Mouse (Mus musculus) MEL (cell line): ENCODE results near the gene Ndufv1. TPM values are rescaled to one million over a fixed set of nuclear protein-coding genes. Genes with fewer than 3 reads are reported as not detected.
"Not testable (repeated sequence)": the region's sequence is repeated elsewhere in the genome, so short reads cannot be mapped to it uniquely, and the experiment has no call there.

ENCODE experiments used
- DNase-seq: peaks from one replicate; pipeline ENCODE4 v3.0.0; 2011; ENCODE audit warnings: low read depth, low spot score
- H3K27ac ChIP-seq: 2 replicates; pipeline ENCODE4 v1.5.1; 2012; ENCODE audit warnings: low read depth, mild to moderate bottlenecking, control low read depth, low read length, moderate library complexity; ENCODE audit not compliant: control insufficient read depth
- H3K27me3 ChIP-seq, 2 experiments: fragments of 150-350 bp in 1 of 2; sonication (generic) in 1 of 2; 2 replicates each; pipeline ENCODE4 v1.6.1; 2012; ENCODE audit warnings: low read length in 2 of 2, mild to moderate bottlenecking in 2 of 2, improper control_type of control experiment in 1 of 2, moderate library complexity in 1 of 2; ENCODE audit not compliant: insufficient read depth in 2 of 2, control insufficient read depth in 1 of 2
- H3K36me3 ChIP-seq, 2 experiments: 2 replicates each; pipeline ENCODE4 v1.6.1; 2012 to 2014; ENCODE audit warnings: low read length in 2 of 2, improper control_type of control experiment in 1 of 2, inconsistent platforms in 1 of 2, mild to moderate bottlenecking in 1 of 2; ENCODE audit not compliant: insufficient read depth in 2 of 2, control insufficient read depth in 1 of 2
- H3K4me1 ChIP-seq, 2 experiments: fragments of 150-350 bp in 1 of 2; sonication (generic) in 1 of 2; 2 replicates each; pipeline ENCODE4 v1.6.1; 2012; ENCODE audit warnings: low read length in 2 of 2, improper control_type of control experiment in 1 of 2, mild to moderate bottlenecking in 1 of 2; ENCODE audit not compliant: insufficient read depth in 2 of 2, control insufficient read depth in 1 of 2
- H3K4me3 ChIP-seq, 2 experiments: fragments of 150-350 bp in 1 of 2; sonication (generic) in 1 of 2; 2 replicates each; pipeline ENCODE4 v1.5.1; 2012; ENCODE audit warnings: low read depth in 2 of 2, low read length in 2 of 2, mild to moderate bottlenecking in 2 of 2, moderate library complexity in 2 of 2, control low read depth in 1 of 2, improper control_type of control experiment in 1 of 2; ENCODE audit not compliant: control insufficient read depth in 1 of 2, insufficient read depth in 1 of 2
- H3K79me2 ChIP-seq: 2 replicates; pipeline ENCODE4 v1.6.1; 2012; ENCODE audit warnings: mild to moderate bottlenecking, low read length, moderate library complexity; ENCODE audit not compliant: control insufficient read depth, poor library complexity, insufficient read depth
- H3K9ac ChIP-seq: 2 replicates; pipeline ENCODE4 v1.6.1; 2012; ENCODE audit warnings: low read depth, mild to moderate bottlenecking, control low read depth, low read length, moderate library complexity; ENCODE audit not compliant: control insufficient read depth, poor library complexity, severe bottlenecking
- H3K9me3 ChIP-seq: fragments of 150-350 bp; sonication (generic); replicated peaks from 2 replicates; pipeline ENCODE4 v1.6.1; 2012; ENCODE audit warnings: mild to moderate bottlenecking, low read length, improper control_type of control experiment, moderate library complexity; ENCODE audit not compliant: insufficient read depth
- CHD2 ChIP-seq: IDR thresholded peaks from 2 replicates; pipeline ENCODE4 v1.6.1; 2011; ENCODE audit warnings: low read length, improper control_type of control experiment
- EP300 ChIP-seq, 2 experiments: IDR thresholded peaks; 2 replicates each; pipeline ENCODE4 v1.6.1; 2011; ENCODE audit warnings: improper control_type of control experiment in 2 of 2, low read length in 2 of 2, low read depth in 1 of 2, mild to moderate bottlenecking in 1 of 2
- ETS1 ChIP-seq: IDR thresholded peaks from 2 replicates; pipeline ENCODE4 v1.6.1; 2012; ENCODE audit warnings: low read depth, mild to moderate bottlenecking, inconsistent platforms, low read length, improper control_type of control experiment, moderate library complexity
- GATA1 ChIP-seq: IDR thresholded peaks from 2 replicates; pipeline ENCODE4 v1.6.1; 2011; ENCODE audit warnings: low read depth, low read length, improper control_type of control experiment
- JUND ChIP-seq: IDR thresholded peaks from 2 replicates; pipeline ENCODE4 v1.6.1; 2011; ENCODE audit warnings: low read depth, mild to moderate bottlenecking, improper control_type of control experiment, low read length
- KAT2A ChIP-seq: conservative IDR thresholded peaks from 2 replicates; pipeline ENCODE4 v1.6.1; 2012; ENCODE audit warnings: low read depth, low read length, improper control_type of control experiment, inconsistent platforms
- MAZ ChIP-seq: IDR thresholded peaks from 2 replicates; pipeline ENCODE4 v1.6.1; 2012; ENCODE audit warnings: low read depth, mild to moderate bottlenecking, inconsistent platforms, low read length, improper control_type of control experiment
- MEF2A ChIP-seq: IDR thresholded peaks from 2 replicates; pipeline ENCODE4 v1.6.1; 2014; ENCODE audit warnings: low read depth, mild to moderate bottlenecking, inconsistent platforms, low read length, improper control_type of control experiment; ENCODE audit not compliant: poor library complexity, insufficient replicate concordance, severe bottlenecking; ENCODE audit errors: extremely low read depth
- NELFE ChIP-seq: IDR thresholded peaks from 2 replicates; pipeline ENCODE4 v1.6.1; 2011; ENCODE audit warnings: low read depth, low read length, improper control_type of control experiment
- POLR2A ChIP-seq, 2 experiments: IDR thresholded peaks; 2 replicates each; pipeline ENCODE4 v1.6.1; 2011 to 2012; ENCODE audit warnings: low read length in 2 of 2, mild to moderate bottlenecking in 2 of 2, control low read depth in 1 of 2, improper control_type of control experiment in 1 of 2, low read depth in 1 of 2, moderate library complexity in 1 of 2; ENCODE audit not compliant: control insufficient read depth in 1 of 2, insufficient read depth in 1 of 2, poor library complexity in 1 of 2
- POLR2AphosphoS5 ChIP-seq: IDR thresholded peaks from 2 replicates; pipeline ENCODE4 v1.6.1; 2012; ENCODE audit warnings: low read depth, borderline replicate concordance, mild to moderate bottlenecking, inconsistent platforms, low read length, moderate library complexity, mixed read lengths
- RAD21 ChIP-seq: IDR thresholded peaks from 2 replicates; pipeline ENCODE4 v1.6.1; 2011; ENCODE audit warnings: mild to moderate bottlenecking, low read depth, low read length, improper control_type of control experiment
- SIN3A ChIP-seq: IDR thresholded peaks from 2 replicates; pipeline ENCODE4 v1.6.1; 2012; ENCODE audit warnings: low read length, improper control_type of control experiment, inconsistent platforms
- SMC3 ChIP-seq: IDR thresholded peaks from 2 replicates; pipeline ENCODE4 v1.6.1; 2011; ENCODE audit warnings: low read depth, low read length, improper control_type of control experiment
- TBP ChIP-seq: IDR thresholded peaks from 2 replicates; pipeline ENCODE4 v1.8.0; 2011; ENCODE audit warnings: low read depth, low read length, improper control_type of control experiment
- TCF12 ChIP-seq: IDR thresholded peaks from 2 replicates; pipeline ENCODE4 v1.6.1; 2014; ENCODE audit warnings: low read depth, mild to moderate bottlenecking, inconsistent platforms, low read length, improper control_type of control experiment, moderate library complexity
- ZC3H11A ChIP-seq: IDR thresholded peaks from 2 replicates; pipeline ENCODE4 v1.6.1; 2012; ENCODE audit warnings: low read depth, mild to moderate bottlenecking, inconsistent platforms, low read length, improper control_type of control experiment
- ZKSCAN1 ChIP-seq: IDR thresholded peaks from 2 replicates; pipeline ENCODE4 v1.6.1; 2012; ENCODE audit warnings: low read depth, mild to moderate bottlenecking, inconsistent platforms, low read length, improper control_type of control experiment, moderate library complexity
- polyA plus RNA-seq, 2 experiments: library from polyadenylated mRNA; stranded (reverse) in 1 of 2; unstranded in 1 of 2; fragments of >175 nt in 1 of 2; fragments of >200 nt in 1 of 2; gene quantifications; 2 replicates each; pipeline versions ENCODE4 v1.2.1 to v1.2.4; 2012; ENCODE audit warnings: low replicate concordance in 2 of 2, low read depth in 1 of 2; ENCODE audit not compliant: insufficient read length in 2 of 2, insufficient read depth in 1 of 2, missing spikeins in 1 of 2
- total RNA-seq: library from RNA; depleted of rRNA; stranded (reverse); fragments of 300-350 nt; gene quantifications from 2 replicates; pipeline ENCODE4 v1.2.3, GENCODE M21; 2012

Ndufv1 gene
- total and polyA plus RNA-seq, 3 experiments: 218 to 267 TPM; not detected in 1

GRCm38 (mm10) chr19:4037788-4038232, 25.2 kb upstream of the Ndufv1 start, which contains the start of gene Gstp1 (continued):
- no peak for TF ChIP-seq MEF2A
- TF ChIP-seq KAT2A: no peak
- TF ChIP-seq, all 39 proteins: peak for 22

- peak overlapping the region; percentile 84 for H3K9ac ChIP-seq
- not testable (repeated sequence) for H3K27ac ChIP-seq, H3K9me3 ChIP-seq, H3K4me1 ChIP-seq, DNase-seq, H3K27me3 ChIP-seq, H3K79me2 ChIP-seq, H3K36me3 ChIP-seq
- H3K4me3 ChIP-seq: peak overlapping the region; percentile 77 to 94
These were observed 24.7 kb upstream of the Ndufv1 start for GRCm38 (mm10) chr19:4037154-4037787.

DNA sequence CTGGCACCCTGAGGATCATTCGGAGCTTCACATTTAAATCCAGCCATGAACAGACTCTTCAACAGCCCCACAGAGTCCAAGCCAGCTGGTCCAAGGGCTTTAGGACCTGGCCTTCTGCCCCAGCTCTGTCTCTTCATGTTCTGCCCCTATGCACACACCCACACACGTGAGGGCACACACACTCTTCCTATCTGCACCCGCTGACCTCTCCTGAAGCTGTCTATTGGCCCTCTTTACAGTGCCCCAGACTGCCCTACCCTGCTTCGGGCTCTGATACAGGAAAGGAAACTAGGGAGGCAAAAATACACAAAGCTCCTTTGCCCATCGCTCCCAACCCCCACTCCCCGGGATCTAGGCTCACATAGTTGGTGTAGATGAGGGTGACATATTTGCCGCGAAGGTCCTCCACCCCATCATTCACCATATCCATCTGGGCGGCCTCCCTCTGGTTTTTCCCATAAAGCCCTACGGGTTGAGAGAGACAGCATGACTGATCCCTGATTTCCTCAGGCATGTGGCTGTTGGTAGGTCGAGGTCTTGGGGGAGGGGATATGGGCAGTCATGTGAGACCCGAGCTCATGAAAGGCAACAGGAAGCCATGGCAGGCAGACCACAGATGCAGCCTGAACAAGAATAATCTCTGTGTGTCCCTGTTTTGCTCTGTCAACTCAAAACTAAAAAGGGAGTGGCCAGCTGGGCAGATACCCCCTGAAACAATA, 23.9 kb upstream of the Ndufv1 start:
- Histone ChIP-seq H3K36me3 (peaks cover 0 to 5% of the 10 kb centered on the region in 2 experiments; a peak in 2 of 4 replicates), H3K4me3 (no peak overlapping the region), H3K9me3 (no peaks in the 10 kb centered on the region), H3K4me1 (peaks cover 0 to 8% of the 10 kb centered on the region in 2 experiments; a peak in 2 of 4 replicates), H3K27me3 (no peaks in the 10 kb centered on the region), H3K9ac (no peak overlapping the region), H3K27ac (no peak overlapping the region), H3K79me2 (peaks cover 4% of the 10 kb centered on the region)
- no peak for TF ChIP-seq TBP
- TF ChIP-seq MEF2A: no peak
- no peak for TF ChIP-seq TCF12
- no peak for TF ChIP-seq POLR2AphosphoS5
- no peak for TF ChIP-seq JUND
- TF ChIP-seq SMC3: no peak
- TF ChIP-seq EP300 (IDR thresholded peaks at IDR 0.05; ENCODE audit: low read depth in 1 of 2, low read length in 2 of 2): no peak
- TF ChIP-seq ETS1: no peak
- TF ChIP-seq POLR2A (IDR thresholded peaks at IDR 0.05; ENCODE audit: control insufficient read depth in 1 of 2, insufficient read depth in 1 of 2, low read depth in 1 of 2, low read length in 2 of 2, poor library complexity in 1 of 2): no peak
- TF ChIP-seq KAT2A: no peak
- TF ChIP-seq ZKSCAN1: no peak
- no peak for TF ChIP-seq CHD2
- TF ChIP-seq MAZ: no peak
- TF ChIP-seq NELFE: no peak
- no peak for TF ChIP-seq GATA1
- TF ChIP-seq ZC3H11A: no peak
- TF ChIP-seq SIN3A: no peak
- TF ChIP-seq RAD21: no peak
- DNase-seq: no peak
